Mouse (Mus musculus) cerebellum, adult 11 months (tissue): Measurements from ENCODE around the gene Stard9.

Source experiments
- DNase-seq: peaks from one replicate; pipeline ENCODE4 v3.0.0; 2022

Gene Stard9

GRCm38 (mm10) chr2:120730639-120731166 is 101.8 kb downstream of the Stard9 start:
- DNase-seq, result no peak

- DNase-seq, result peak; percentile 89
Observed at GRCm38 (mm10) chr2:120731167-120731862, 102.4 kb downstream of the Stard9 start.

GRCm38 (mm10) chr2:120731877-120732530 is 103.1 kb downstream of the Stard9 start:
- no peak for DNase-seq

- no peak for DNase-seq
Observed at GRCm38 (mm10) chr2:120745496-120745895, 116.6 kb downstream of the Stard9 start.

- no peak for DNase-seq
Observed at GRCm38 (mm10) chr2:120748041-120748440, 119.1 kb downstream of the Stard9 start.

- DNase-seq, result no peak
Observed at GRCm38 (mm10) chr2:120761922-120762321, 133.0 kb downstream of the Stard9 start.

GRCm38 (mm10) chr2:120770265-120770935 is 141.5 kb downstream of the Stard9 start:
- DNase-seq, result no peak
